Mouse (Mus musculus) liver, postnatal 0 days (tissue): ENCODE measurements around the gene Tubgcp5. TPM values are rescaled to one million over a fixed set of nuclear protein-coding genes. Genes with fewer than 3 reads are reported as not detected.

Source experiments
- ATAC-seq: fragments of 200-750 bp; cut with Nextera tagmentation; 2 replicates; pipeline ENCODE4 v1.8.0; 2017; ENCODE audit warnings: mild to moderate bottlenecking, moderate library complexity
- DNase-seq: peaks from one replicate; pipeline ENCODE4 v3.0.0-alpha.2; 2016
- H3K27ac ChIP-seq: fragments of 300-500 bp; sonication (generic); 2 replicates; pipeline ENCODE4 v1.5.1; 2014; ENCODE audit warnings: antibody characterized with exemption, moderate library complexity, mild to moderate bottlenecking, low read depth
- H3K27me3 ChIP-seq: fragments of 300-500 bp; sonication (generic); 2 replicates; pipeline ENCODE4 v1.6.1; 2014; ENCODE audit warnings: low read length, control low read depth, mixed read lengths; ENCODE audit not compliant: insufficient read depth
- H3K36me3 ChIP-seq: fragments of 300-500 bp; sonication (generic); replicated peaks from 2 replicates; pipeline ENCODE4 v1.6.1; 2014; ENCODE audit warnings: mild to moderate bottlenecking, control low read depth, low read length, moderate library complexity, mixed read lengths; ENCODE audit not compliant: insufficient read depth
- H3K4me1 ChIP-seq: fragments of 300-500 bp; sonication (generic); 2 replicates; pipeline ENCODE4 v1.6.1; 2014; ENCODE audit warnings: antibody characterized with exemption, mild to moderate bottlenecking, control low read depth; ENCODE audit not compliant: insufficient read depth
- H3K4me2 ChIP-seq: fragments of 300-500 bp; sonication (generic); 2 replicates; pipeline ENCODE4 v1.6.1; 2014; ENCODE audit warnings: low read depth, mild to moderate bottlenecking, low read length, moderate library complexity, mixed read lengths
- H3K4me3 ChIP-seq: fragments of 300-500 bp; sonication (generic); 2 replicates; pipeline ENCODE4 v1.5.1; 2014; ENCODE audit warnings: low read depth, low read length
- H3K9ac ChIP-seq: fragments of 300-500 bp; sonication (generic); replicated peaks from 2 replicates; pipeline ENCODE4 v1.6.1; 2014; ENCODE audit warnings: mild to moderate bottlenecking, moderate library complexity
- H3K9me3 ChIP-seq: fragments of 300-500 bp; sonication (generic); 2 replicates; pipeline ENCODE4 v1.6.1; 2016; ENCODE audit warnings: mild to moderate bottlenecking, control low read depth, low read length, mixed read lengths
- CTCF ChIP-seq: sonication (generic); IDR thresholded peaks from 2 replicates; pipeline ENCODE4 v1.5.1; 2016; ENCODE audit warnings: antibody characterized with exemption, low read depth
- EP300 ChIP-seq: IDR thresholded peaks from 2 replicates; pipeline ENCODE4 v1.6.1; 2016; ENCODE audit warnings: antibody characterized with exemption, low read depth, mild to moderate bottlenecking
- WGBS: fragments of 180-500 bp; shearing (Covaris S2); extraction: QIAGEN DNeasy Blood & Tissue Kit; methylation state at CpG from one replicate; pipeline ENCODE4 v1.1.7; 2014; ENCODE audit not compliant: insufficient replicate concordance; 5-methylcytosine and 5-hydroxymethylcytosine counted together
- polyA plus RNA-seq: library from polyadenylated mRNA; unstranded; fragments of >200 nt; fragmentation: Nextera tagmentation; extraction: Ambion mirVana; gene quantifications from 2 replicates; pipeline ENCODE4 v1.2.1, GENCODE M21; 2015

Tubgcp5 gene
- 4.4 and 5.5 TPM in 2 replicates for polyA plus RNA-seq

GRCm38 (mm10) chr7:55793952-55794603 lies at the start of gene Tubgcp5:
Gene Tubgcp5 (plus strand): TSS chr7:55794154.
- Histone ChIP-seq H3K4me3 (peak within 1 kb of the TSS; percentile 63), H3K9me3 (no peaks in the 10 kb centered on the region)
- TF ChIP-seq EP300 (peak; percentile 79; the same call in 1 of the 2 replicates), CTCF (no peak)

DNA sequence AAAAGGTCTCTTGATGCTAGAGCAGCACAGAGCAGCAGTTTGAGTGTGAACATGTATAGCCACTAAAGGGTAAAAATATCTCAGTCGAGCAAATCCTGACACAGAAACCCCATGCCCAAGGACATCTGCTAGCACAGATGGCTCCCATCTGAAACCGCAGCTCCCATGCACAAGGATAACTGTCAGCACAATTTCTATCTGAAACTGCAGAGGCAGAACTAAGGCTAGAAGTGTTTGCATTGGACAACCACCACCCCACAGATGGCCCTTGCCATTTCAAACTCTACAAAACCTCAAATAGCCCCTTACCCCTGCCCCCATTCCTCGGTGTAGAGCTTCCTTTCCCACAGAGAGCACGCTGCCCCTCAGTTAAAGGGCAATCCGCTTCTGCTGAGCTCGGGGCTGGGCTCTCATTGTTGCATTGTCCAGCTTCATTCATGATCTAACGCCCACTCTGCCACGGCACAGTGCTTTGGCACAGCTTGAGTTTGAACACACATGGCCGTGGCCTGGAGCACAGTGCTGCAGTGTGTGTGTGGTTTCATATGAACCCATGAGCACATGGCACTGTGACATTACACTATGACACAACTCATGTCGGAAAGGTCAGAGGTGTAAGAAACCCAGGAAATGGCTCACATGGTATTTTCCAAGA lies 49.3 kb upstream of the Tubgcp5 start:
- H3K9me3 ChIP-seq: no peaks in the 10 kb centered on the region
- DNase-seq: no peak
- no peak for ATAC-seq
- H3K4me2 ChIP-seq: no peak overlapping the region
- H3K4me3 ChIP-seq: no peak overlapping the region
- no peak overlapping the region for H3K9ac ChIP-seq
- H3K27ac ChIP-seq: no peak overlapping the region
- H3K4me1 ChIP-seq: no peaks in the 10 kb centered on the region
- H3K36me3 ChIP-seq: no peaks in the 10 kb centered on the region
- 63% methylated on average over 10 of the region's 10 CpGs for WGBS
- no peaks in the 10 kb centered on the region for H3K27me3 ChIP-seq
- TF ChIP-seq EP300 (no peak), CTCF (no peak)

More at GRCm38 (mm10) chr7:55793952-55794603, at the start of gene Tubgcp5:
- peak; percentile 99 for ATAC-seq
- peaks cover 9% of the 10 kb centered on the region for H3K4me1 ChIP-seq
- under 1% methylated on average over 51 of the region's 51 CpGs for WGBS
- H3K4me2 ChIP-seq: peak within 1 kb of the TSS; percentile 76
- DNase-seq: peak; percentile 96
- H3K27ac ChIP-seq: peak within 1 kb of the TSS; percentile 16
- peak within 1 kb of the TSS; percentile 72 for H3K9ac ChIP-seq
- peaks cover 27% of the 10 kb centered on the region for H3K36me3 ChIP-seq
- no peaks in the 10 kb centered on the region for H3K27me3 ChIP-seq

GRCm38 (mm10) chr7:55750841-55751240 lies 43.1 kb upstream of the Tubgcp5 start:
- TF ChIP-seq CTCF (no peak), EP300 (no peak)
- Histone ChIP-seq H3K4me1 (no peaks in the 10 kb centered on the region), H3K4me2 (no peak overlapping the region), H3K27ac (no peak overlapping the region), H3K9me3 (no peaks in the 10 kb centered on the region), H3K27me3 (no peaks in the 10 kb centered on the region), H3K36me3 (no peaks in the 10 kb centered on the region), H3K9ac (no peak overlapping the region), H3K4me3 (no peak overlapping the region)
- DNase-seq (no peak), ATAC-seq (no peak)
- 51% methylated on average over 3 of the region's 3 CpGs for WGBS

DNA sequence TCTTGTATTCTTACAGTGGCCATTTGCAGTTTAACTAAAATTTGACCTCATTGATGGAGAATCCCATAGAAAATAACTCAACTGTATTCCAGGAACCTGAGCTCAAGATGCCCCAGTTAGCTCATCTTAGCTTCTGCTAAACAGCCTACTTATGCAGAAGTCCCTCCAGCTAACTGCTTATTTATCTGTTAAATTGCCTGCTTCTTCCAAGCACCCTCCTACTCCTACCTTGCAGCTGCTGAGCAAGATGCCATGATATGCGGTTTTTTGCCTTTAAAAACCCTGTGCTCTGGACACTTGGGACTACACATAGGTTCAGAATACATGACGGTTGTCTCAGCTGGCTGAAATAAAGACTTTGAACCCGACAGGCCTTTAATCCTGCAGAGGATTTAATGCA lies 34.6 kb upstream of the Tubgcp5 start:
- H3K36me3 ChIP-seq: no peaks in the 10 kb centered on the region
- no peak overlapping the region for H3K4me2 ChIP-seq
- no peak overlapping the region for H3K9ac ChIP-seq
- no peaks in the 10 kb centered on the region for H3K4me1 ChIP-seq
- no peak for DNase-seq
- 56% methylated on average over 3 of the region's 3 CpGs for WGBS
- H3K27ac ChIP-seq: no peak overlapping the region
- no peaks in the 10 kb centered on the region for H3K27me3 ChIP-seq
- TF ChIP-seq EP300: no peak
- TF ChIP-seq CTCF: no peak
- no peak for ATAC-seq
- no peak overlapping the region for H3K4me3 ChIP-seq
- H3K9me3 ChIP-seq: no peaks in the 10 kb centered on the region

DNA sequence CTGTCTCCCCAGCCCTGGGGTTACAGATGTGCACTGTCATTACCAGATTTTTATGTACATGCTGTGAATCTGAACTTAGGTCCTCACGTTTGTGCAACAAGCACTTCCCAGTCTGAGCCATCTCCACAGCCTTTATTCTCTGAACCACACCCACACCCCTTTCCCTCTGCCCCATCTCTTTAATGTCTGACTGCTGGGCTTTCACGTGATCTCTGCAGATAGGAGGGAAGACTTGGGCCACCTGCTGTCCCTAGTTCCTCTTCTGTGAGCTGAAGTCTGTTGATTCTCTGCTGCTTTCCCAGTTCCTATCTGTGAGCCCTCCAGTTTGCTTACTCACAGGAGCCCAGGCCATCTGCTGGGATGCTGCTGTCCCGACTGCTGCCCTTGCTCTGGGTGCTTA lies 26.0 kb upstream of the Tubgcp5 start, which contains the start of gene Siglech:
TSS of gene Siglech (plus strand) at position 253 of the 400 bp plus-strand sequence.
- no peak within 1 kb of the TSS for H3K4me3 ChIP-seq
- DNase-seq (no peak), ATAC-seq (no peak)
- H3K9ac ChIP-seq: no peak within 1 kb of the TSS
- H3K27ac ChIP-seq: no peak within 1 kb of the TSS
- no peaks in the 10 kb centered on the region for H3K9me3 ChIP-seq
- H3K4me1 ChIP-seq: no peaks in the 10 kb centered on the region
- H3K27me3 ChIP-seq: no peaks in the 10 kb centered on the region
- no peak within 1 kb of the TSS for H3K4me2 ChIP-seq
- 21% methylated on average over 3 of the region's 3 CpGs for WGBS
- no peak for TF ChIP-seq CTCF
- no peak for TF ChIP-seq EP300
- H3K36me3 ChIP-seq: no peaks in the 10 kb centered on the region

DNA sequence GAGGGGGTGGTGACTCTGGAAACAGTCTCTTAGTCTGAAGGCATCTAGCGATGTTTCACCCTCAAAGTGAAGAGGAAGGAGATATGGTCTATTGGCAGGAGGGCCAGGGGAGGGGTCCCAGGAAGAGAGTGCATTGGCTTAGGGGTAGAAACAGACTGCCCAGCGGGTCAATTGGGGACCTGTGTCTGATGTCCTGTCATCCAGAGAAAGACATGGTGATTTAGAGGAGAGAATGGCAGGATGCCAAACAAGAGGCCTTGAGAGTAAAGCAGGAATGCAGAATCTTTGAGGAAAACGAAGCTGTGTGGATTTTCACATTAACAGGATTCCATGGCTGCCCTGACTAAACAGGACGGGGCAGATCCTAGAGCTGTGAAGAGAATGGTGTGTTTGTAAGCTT lies 13.9 kb upstream of the Tubgcp5 start:
- no peak for DNase-seq
- TF ChIP-seq EP300 (no peak), CTCF (no peak)
- Histone ChIP-seq H3K9ac (no peak overlapping the region), H3K4me3 (no peak overlapping the region), H3K36me3 (no peaks in the 10 kb centered on the region), H3K4me2 (no peak overlapping the region), H3K27me3 (no peaks in the 10 kb centered on the region), H3K9me3 (no peaks in the 10 kb centered on the region), H3K4me1 (no peaks in the 10 kb centered on the region), H3K27ac (no peak overlapping the region)
- 54% methylated on average over 4 of the region's 4 CpGs for WGBS
- ATAC-seq: no peak
